Mouse (Mus musculus) gastrocnemius, postnatal 14 days (tissue): ENCODE measurements around the gene Akt1. TPM values are rescaled to one million over a fixed set of nuclear protein-coding genes. Genes with fewer than 3 reads are reported as not detected.

ENCODE experiments used
- DNase-seq: peaks from one replicate; pipeline ENCODE4 v3.0.0; 2021; ENCODE audit warnings: mixed read lengths
- intact Hi-C: fragments of 180-260 bp; cut with DNase I; formaldehyde crosslinking; loops from one replicate; pipeline ENCODE4 v1.15.1; 2025; ENCODE audit warnings: low total_unique reads
- microRNA-seq, 2 experiments: library from miRNA; unstranded; fragments of <30 nt; microRNA quantifications; one replicate each; pipeline ENCODE4 v1.2.0; 2021
- total RNA-seq, 2 experiments: library from RNA; stranded (reverse); gene quantifications; 2 replicates each; pipeline ENCODE4 v1.2.3; 2021

Akt1 gene
- total RNA-seq, 2 experiments from 2014 or later, result 78.3 to 89.4 TPM

GRCm38 (mm10) chr12:112606998-112607397 lies 67.7 kb downstream of the Akt1 start:
- intact Hi-C loops, result no loop called here
- peak; percentile 41 for DNase-seq

DNA sequence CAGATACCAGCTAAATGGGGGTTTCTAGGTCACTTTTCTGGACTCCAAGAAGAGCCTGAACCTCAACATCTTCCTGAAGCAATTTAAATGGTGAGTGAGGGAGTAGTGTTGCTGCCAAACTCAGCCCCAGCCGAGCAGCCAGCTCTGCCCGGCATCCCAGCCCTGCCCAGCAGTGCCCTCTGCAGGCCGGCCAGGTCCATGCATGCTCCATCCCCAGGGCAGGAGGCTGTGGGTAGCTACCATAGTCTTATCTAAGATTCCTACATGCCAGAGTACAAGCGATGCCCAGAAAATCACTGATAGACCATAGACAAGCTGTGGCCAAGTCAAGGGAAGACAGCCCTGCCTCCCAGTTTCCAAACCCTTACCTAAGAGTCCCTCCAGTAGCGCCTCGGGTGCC lies 68.9 kb downstream of the Akt1 start:
- intact Hi-C loops, result no loop called here

DNA sequence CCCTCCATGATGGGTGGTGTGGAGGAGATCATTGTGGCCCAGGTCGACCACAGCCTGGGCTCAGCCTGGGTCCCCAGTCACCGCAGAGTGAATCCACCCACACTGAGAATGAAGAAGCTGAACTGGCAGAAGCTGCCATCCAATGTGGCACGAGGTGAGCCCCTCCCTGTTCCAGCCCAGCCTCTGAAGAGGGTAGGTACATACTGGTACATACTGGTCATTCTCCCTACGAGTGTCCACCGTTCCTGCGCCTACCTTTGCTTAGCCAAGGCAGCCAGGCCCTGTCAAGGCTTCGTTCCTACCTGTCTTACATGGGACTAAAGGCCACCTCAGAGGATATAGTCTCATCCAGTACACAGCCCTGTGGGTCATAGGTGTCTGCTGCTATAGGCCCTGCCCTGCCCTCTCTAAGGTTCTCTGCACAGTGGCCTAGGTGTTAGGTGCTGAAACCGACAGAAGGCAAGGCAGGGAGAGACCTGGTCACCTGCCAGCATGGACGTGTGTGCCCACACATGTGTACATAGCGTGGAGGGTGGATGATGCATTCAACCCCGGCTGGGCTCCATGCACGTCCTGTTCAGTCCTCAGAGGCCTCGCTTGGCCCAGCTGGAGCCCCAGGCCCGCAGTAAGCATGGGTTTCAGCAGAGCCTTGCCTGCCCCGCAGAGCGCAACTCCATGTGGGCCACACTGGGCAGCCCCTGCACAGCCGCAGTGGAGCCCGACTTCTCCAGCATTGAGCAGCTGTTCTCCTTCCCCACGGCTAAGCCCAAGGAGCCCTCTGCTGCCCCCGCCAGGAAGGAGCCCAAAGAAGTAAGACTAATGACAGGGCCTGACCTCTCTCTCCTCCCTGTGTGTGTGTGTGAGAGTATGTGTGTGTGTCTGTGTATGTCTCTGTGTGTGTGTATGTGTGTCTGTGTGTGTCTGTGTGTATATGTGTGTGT lies 69.7 kb downstream of the Akt1 start:
- intact Hi-C loops, result no loop called here
- peak; percentile 78 for DNase-seq

More for the DNA sequence above, 68.9 kb downstream of the Akt1 start:
- peak; percentile 82 for DNase-seq

DNA sequence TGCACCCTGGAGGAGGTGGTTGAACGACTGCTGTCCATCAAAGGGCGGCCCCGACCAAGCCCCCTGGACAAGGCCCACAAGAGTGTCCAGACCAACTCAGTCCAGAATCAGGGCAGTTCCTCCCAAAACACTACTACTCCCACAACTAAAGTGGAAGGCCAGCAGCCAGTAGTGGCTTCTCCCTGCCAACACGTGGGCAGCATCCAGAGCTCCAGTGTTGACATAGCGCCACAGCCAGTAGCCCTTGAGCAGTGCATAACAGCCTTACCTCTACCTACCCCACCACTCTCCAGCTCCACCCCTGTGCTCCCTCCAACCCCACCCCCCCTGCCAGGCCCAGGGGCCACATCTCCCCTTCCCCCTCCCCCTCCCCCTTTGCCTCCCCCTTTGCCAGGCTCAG lies 70.7 kb downstream of the Akt1 start:
- intact Hi-C loops, result no loop called here
- DNase-seq, result no peak

Small RNAs within 50 kb of the gene (microRNA-seq; reads per million reads assigned to microRNA genes)
- 0 to 0.50 reads per million in 2 experiments for gene Mir6939

Other genes starting within 250 kb of the Akt1 start
- gene A530016L24Rik, start 185.4 kb downstream of the Akt1 start, total RNA-seq, result under 1 TPM; 0.82 to 0.96 TPM
- gene Tmem179, start 158.1 kb downstream of the Akt1 start, total RNA-seq, result not detected
- 10 to 100 TPM; 15.0 to 16.1 TPM for gene Inf2, start 86.1 kb downstream of the Akt1 start, total RNA-seq
- gene Adssl1, start 54.8 kb downstream of the Akt1 start, total RNA-seq, result 100 to 1,000 TPM; 462 to 471 TPM
- gene Siva1, start 30.2 kb downstream of the Akt1 start, total RNA-seq, result 10 to 100 TPM; 16.9 to 18.7 TPM
- gene Zbtb42, start 3.9 kb upstream of the Akt1 start, total RNA-seq, result 1 to 10 TPM; 1.3 to 2.1 TPM
- 10 to 100 TPM; 10.9 to 14.4 TPM for gene Cep170b, start 45.6 kb upstream of the Akt1 start, total RNA-seq
- gene Pld4, start 85.8 kb upstream of the Akt1 start, total RNA-seq, result 1 to 10 TPM; 3.2 to 4.1 TPM
- 10 to 100 TPM in 1 of 2 experiments, 1 to 10 TPM in 1; 7.8 to 11.3 TPM for gene Ahnak2, start 127.8 kb upstream of the Akt1 start, total RNA-seq
- under 1 TPM; 0.62 to 0.73 TPM for gene Clba1, start 134.1 kb upstream of the Akt1 start, total RNA-seq
- gene Cdca4, start 154.5 kb upstream of the Akt1 start, total RNA-seq, result 1 to 10 TPM; 4.3 to 5.8 TPM
- gene Gpr132, start 193.3 kb upstream of the Akt1 start, total RNA-seq, result under 1 TPM in 1 of 2 experiments, not detected in 1; 0.10 TPM